Mouse (Mus musculus) testis, postnatal 10 days (tissue): ENCODE measurements around the gene Csdc2.

Experiments
- DNase-seq: peaks from one replicate; pipeline ENCODE4 v3.0.0; 2021; ENCODE audit warnings: low spot score

Csdc2 gene

DNA sequence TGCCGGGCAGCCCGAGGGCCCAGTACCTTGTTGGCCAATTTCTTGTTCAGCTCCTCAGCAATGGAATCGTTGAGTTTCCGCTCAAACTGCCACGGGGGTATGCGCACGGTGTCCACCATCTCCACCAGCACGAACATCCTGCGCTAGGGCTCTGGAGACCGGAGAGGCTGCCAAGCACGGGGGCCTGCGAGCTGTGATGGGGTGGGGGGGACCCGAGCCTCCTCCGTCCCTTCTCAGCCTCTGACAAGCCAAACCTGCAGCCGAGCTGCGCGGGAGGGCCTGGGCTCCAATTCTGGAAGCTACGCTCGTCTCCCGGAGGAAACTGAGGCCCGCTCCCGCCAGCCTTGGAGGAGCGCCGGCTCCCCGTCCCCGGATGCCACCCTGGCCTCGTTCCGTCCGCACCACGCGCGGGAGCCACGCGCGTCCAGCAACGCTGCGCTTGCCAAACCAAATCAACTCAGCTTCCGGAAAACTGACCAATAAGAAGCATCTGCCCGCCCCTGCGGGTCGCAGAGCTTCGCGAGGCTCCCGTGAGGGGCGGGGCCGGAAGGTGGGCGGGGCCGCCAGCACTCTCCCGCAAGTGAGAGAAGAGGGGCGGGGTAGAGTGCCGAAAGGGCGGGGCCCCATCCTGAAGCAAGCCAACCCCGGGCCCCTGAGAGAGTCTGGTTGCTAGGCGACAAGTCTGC is 10.7 kb upstream of the Csdc2 start, which contains the start of gene Polr3h:
Polr3h (minus strand) TSS at position 481 of the 686 bp plus-strand sequence.
- peak; percentile 99 for DNase-seq

DNA sequence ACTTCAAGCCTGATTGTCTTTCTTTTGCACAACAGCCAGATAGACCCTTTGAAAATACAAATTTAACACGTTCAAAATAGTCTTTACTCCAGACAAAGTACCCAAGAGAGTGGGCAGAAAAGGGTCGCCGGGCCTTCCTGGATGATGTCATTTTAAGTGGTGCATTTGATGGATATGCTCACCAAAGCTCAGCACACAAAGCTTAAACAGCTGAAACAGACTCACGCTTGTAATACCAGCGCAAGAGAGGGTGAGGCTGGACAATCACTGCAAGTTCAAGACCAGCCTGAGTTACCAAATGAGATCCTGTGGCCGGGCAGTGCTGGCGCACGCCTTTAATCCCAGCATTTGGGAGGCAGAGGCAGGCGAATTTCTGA is 10.1 kb upstream of the Csdc2 start:
- DNase-seq = no peak

DNA sequence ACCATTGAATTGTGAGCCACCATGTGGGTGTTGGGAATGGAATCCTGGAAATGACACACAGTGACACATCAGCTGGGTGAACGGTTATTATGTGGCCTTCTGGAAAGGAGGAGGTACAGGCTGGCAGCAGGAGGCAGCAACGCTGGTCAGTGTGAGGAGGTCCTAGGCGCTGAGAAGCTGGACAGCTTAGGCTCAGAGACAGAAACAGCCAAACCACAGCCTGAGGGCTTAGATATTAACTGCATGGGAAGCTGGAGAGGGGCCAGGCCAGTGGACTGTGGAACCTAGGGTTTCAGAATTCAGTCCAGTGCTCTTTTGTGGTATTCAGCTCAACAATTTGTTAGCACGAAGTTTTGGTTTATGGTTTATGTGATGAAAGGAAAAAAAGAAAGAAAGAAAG is 8.8 kb upstream of the Csdc2 start:
- peak; percentile 67 for DNase-seq

DNA sequence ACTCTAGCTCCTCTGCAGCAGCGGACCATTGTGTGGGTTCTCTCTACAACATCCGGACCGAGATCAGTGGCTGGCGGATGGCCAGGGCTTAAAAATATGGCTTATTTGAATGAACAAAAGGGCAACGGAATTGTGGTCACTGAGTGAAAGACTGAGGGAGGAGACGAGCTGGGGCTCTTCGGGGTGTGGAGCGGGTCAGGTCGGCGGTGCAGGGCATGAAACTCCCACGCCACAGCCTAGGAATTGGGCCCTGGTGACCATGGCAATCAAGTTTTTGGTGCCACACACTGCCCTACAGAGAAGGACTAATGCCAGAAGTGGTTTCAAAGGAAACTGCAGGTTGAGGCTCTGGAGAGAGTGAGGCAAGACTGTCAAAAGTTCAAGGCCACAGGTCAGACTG is 8.3 kb upstream of the Csdc2 start:
- peak; percentile 71 for DNase-seq

DNA sequence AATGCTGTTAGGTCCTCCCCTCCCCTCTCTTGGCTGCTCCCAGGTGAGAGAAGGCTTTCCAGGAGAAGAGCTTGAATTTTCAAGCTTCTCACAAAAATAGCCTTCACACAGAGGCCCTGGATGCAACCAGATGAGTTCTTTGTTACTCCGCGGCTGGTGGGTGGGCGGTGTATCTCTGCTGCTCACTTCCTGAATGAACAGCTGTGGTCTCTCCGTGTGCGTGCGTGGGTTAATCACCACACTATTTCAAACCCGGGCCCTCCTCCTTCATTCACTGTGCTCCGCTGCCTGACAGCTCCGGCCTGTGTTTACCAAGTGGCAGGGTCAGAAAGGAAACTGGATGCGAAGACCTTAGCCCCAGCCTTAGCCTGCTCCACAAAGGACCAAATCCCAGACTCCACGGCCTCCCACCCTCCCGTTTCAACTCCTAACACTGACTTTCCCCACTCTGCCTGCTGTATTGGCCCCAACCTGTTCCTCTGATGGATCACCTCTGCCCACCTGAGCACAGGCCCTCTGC is 3.5 kb upstream of the Csdc2 start:
- DNase-seq = no peak

DNA sequence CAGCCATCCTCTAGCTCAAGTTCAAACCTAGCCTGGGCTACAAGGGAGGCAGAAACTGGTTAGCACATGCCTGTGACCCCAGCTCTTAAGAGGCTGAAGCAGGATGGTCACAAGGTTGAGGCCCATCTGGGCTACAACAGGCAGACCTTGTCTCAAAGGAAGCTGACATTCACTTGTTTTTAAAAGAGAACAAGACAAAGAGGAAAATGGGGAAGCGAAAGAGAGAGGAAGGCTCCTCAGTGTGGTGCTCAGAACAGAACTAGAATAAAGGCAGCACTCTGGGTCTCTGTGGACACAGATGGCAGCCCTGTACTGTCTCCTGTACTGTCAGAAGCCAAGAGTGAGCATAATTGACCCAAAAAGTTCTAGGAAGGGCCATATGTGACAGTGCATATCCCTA is 2.6 kb upstream of the Csdc2 start:
- no peak for DNase-seq

DNA sequence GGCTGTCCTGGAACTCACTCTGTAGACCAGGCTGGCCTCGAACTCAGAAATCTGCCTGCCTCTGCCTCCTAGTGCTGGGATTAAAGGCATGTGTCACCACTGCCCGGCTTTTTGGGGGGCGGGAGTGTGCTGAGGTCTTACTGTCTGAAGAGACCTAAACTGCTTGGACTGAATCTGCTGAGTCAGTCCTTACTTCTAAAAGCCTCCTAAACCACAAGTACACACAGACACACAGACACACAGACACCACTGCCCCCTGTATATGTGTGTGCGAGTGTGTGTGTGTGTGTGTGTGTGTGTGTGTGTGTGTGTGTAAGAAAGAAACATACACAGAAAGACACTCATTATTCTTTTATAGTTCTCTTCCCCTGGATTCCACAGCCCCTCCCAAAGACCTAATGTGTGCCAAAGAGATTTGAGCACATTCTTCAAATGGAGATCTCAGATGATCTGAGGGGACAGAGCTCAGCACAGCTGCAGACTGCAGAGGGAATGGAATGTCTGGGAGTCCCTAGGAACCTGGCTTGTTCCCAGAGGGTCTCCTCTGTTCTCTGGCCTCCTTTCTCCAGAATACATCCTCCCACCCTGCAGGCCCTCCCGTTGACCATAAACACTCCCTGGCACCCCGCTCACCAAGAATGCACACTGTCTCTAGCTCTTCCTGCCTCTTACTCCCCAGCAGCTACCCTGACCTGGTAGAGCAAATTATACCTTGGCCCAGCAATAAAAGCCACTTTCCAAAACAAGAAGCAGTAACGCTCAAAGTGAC is 506 bp upstream of the Csdc2 start:
- DNase-seq = no peak

DNA sequence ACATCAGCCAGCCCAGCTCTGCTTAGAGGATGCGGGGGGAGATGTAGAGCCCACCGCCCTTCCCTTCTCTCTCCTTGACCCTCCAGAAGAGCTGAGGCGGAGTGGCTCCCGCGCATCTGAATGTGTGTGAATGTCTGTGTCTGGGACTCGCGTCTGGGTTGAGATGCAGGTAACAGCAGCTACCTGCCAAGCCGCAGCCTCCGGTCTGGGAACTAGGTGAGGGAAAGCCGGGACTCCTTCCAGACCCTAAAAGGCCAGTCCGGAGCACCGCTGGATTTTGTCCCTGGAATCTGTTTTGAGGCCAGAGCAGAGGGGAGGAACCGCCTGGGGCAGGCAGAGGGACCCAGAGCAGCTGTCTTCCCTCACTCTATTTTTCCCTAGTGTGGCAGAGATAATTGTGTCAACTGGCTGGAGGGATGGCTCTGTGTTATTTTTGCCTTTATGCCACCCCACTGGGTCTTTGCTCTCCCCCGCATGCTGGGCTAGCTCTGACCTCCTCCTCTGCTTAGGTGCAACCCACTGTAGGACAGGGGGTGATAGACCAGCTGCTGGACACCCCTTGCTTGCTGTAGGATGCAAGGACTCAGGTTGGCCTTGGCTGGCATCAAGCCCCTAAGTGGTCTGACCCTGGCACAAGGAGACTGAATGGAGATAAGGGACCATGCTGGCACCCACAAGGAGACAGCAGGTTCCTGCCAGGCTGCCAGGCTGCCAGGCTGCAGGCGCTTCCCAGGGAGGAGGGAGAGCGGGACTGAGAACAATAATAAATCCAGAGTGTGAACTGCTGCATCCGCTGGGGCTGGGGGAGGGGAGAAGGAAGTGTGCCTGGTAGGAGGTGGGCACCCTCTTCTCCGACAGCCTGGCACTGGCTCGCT is 776 bp downstream of the Csdc2 start:
- peak; percentile 81 for DNase-seq

DNA sequence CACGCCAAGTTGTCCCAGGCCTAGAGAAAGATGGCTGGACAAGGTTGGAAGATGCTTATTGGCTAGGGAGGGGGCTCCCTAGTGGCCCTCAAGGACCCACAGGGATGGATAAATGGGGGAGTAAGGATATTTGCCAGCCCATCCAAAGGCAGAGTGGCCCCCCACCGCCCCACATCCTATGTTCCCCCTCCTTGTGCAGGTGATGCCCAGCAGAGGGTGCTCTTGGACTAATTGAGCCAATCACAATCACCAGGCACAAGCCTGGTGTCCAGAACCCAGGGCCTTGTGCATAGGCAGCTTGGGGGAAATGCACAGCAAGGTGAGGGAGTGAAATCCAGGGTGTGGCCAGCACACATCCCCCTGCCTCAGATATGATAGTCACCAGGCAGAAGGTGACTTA is 1.7 kb downstream of the Csdc2 start:
- peak; percentile 72 for DNase-seq

DNA sequence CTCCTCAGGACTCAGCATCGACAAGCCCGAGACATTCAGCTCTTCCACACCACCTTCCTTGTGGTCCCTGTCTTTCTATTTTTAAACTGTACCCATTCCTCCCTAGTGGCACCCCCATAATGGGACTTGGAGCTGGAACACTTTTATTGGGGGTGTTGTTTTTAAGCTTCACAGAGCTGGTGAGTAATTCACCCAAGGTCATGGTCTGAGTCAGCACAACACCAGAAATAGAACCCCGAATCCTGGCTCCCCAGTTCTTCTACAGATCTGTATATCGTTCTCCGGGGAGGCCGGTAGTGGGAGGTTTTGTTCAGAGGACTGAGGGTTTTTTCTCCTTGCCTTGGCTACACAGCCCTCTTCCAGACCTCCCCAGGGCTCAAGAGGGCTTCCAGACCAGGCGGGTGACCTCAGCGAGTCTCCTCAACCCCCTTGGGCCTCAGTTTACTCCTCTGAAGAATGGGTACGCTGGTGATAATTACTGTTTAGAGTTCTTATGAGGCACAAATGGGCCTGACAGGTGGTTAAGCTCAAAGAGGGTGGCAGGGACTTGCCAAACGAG is 2.7 kb downstream of the Csdc2 start:
- no peak for DNase-seq

DNA sequence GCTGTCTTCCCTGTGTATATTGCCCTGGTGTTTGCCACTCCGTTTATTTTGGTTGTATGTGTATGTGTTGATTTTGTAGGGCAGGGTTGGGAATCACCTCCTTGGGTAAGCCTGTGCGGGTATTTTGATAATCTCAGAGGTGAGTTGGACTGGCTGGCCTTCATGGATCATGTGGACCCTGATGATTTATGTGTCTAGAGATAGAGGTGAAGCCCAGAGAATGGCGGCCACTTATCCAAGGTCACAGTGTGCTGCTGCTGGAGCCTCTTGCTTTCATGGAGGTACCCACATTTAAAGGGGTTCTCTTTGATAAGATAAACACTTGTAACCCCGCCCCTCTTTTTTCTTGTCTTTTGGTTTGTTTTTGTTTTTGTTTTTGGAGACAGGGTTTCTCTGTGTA is 3.2 kb downstream of the Csdc2 start:
- no peak for DNase-seq

DNA sequence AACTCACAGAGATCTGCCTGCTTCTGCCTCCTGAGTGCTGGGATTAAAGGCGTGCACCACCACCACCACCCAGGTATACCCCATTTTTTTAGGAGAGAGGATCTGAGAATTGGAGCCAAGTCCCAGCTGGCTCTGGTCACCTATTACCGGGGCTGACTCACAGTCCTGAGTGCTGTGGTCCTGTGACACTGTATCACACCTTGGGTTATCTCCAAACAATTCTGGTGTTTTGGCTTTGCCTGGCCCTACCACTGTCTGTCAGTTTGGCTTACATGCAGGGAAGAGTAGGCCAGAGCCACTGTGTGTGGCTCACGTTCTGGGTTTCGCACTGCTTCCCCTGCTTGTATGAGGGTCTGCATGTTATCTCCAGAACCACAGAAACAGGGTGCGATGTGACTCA is 3.7 kb downstream of the Csdc2 start:
- DNase-seq = no peak

DNA sequence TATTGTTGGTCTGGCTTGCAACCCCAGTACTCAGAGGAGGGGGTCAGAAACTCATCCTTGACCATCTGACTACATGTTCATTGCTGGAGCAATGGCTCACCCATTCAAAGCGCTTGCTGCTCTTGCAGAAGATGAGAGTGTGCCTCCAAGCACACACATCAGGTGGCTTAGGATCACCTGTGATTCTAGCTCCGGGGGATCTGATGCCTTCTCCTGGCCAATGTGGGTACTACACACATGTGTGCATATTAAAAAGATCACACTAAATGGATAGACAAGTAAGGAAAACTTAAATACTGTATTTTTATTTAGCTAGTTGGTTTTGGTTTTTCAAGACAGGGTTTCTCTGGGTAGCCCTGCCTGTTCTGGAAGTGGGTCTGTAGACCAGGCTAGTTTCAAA is 4.5 kb downstream of the Csdc2 start:
- no peak for DNase-seq

DNA sequence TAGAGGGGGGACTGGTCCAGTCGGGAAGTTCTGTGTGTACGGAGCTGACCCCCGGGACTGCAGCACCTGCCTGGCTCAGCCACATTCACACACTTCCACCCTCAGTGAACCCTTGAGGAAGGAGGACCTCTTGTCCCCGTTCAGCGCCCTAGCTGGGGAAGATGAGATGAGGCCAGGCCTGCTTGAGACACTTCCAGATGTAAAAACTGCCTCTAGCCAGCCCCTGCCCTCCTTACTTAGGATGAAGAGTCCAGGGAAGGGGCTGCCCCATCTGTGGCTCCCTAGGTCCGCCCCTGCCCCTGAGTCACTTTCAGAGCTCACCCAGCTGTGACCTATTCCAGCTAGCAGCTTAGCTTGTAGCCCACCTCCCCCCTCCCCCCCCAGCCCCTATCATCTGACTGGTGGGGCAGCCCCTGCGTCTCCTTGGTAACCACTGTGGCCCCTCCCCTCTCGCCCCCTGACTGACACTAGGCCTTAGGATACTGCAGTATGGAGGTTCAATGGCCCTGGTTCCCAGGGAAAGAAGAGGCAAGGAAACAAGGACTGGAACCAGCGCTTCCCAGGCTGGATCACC is 6.7 kb downstream of the Csdc2 start:
- no peak for DNase-seq

DNA sequence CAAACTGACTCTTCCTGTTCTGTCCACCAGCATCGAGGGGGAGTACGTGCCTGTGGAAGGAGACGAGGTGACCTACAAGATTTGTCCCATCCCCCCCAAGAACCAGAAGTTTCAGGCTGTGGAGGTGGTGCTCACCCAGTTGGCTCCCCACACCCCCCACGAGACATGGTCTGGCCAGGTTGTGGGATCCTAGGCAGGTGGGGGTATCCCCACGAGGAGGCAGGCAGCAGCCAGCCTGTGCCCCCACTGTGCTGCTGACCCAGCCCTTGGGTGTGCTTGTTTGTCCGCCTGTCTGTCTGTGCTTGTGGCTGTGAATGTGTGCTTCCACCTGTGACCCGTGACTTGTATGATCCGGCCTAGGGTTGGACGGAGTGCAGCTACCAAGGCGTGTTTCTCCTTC is 12.5 kb downstream of the Csdc2 start:
- DNase-seq = no peak

DNA sequence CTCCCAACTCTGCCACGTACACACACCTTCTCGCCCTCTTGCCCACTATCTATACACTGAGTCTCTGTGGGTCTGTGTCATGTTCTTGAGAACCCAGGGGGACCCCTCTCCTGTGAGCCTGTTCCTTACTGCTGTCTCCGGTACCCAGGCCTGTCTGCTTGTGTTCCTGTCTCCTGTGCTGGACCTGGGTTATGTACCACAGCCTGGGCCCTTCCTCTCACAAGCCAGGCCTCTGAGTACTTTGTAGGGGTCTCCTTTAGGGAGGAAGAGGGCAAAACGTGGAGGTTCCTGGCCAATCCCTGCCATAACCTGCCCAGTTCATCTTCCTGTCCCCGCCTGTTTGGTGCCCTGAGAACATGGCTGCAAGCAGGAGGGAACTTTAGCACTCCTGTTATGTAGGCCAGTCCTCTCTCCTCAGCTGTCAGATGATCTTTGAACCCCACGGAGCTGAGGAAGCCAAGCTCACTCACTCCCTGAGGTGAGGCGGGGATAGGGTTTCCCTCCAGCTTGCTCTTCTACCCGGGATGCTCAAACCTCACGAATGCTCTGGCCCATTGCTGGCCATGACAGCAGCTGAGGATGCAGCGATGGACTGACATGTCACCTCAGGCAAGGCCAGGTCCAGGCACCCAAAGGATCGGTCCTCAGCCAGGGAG is 13.0 kb downstream of the Csdc2 start:
- DNase-seq = no peak

DNA sequence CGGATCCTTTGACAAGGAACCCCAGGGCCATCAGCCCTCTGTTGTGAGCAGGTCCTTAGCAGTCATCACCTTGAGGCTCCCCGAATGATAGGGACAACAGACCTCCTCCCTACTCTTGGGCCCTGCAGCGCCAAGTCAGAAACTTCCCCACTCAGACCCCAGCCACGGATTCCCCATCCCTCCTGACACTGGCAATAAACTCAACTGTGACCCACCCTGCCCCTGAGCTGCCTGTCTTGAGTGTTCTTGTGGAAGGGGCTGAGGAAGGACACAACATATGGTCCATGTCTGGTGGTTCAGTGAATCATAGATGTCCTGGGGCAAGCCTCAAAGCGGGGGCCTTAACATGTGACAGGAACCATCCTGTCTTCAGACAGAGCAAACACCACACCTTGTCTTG is 14.2 kb downstream of the Csdc2 start:
- DNase-seq = no peak

DNA sequence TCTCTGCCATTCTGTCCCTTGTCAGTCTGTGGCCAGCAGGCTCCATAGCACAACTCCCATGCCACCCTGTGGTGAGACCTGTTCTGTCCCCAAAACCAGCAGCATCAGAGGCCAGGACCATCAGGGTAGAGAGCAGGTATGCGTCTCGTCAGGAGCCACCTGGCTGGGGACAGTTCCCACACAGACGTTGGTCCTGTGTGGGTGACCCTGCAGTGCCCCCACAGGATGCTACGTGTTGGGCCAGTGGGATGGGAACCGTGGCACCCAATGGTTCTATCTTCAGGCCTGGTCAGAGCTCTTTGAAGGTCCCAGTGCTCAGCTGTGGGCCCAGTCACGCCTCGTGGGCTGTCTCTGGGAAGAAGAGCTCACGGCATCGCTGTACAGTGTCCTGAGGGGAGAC is 14.6 kb downstream of the Csdc2 start:
- no peak for DNase-seq

DNA sequence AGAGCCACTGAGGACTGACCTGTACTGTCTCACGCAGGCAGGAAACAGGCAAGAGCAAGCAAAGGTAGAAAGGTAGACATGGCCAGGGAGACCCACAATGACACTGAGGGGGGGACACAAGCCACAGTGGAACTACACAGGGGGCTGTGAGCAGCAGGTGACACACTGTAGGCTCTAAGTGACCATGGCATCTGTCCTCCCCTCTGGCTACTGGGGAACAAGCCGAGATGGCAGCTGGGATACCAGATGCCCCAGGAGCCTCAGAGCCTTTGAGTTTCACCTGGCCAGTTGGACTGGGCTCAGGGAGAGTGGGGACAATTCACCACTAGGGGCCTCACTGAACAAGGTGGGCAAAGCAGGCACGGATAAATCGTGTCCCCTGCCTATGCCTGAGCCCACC is 15.8 kb downstream of the Csdc2 start:
- DNase-seq = no peak

DNA sequence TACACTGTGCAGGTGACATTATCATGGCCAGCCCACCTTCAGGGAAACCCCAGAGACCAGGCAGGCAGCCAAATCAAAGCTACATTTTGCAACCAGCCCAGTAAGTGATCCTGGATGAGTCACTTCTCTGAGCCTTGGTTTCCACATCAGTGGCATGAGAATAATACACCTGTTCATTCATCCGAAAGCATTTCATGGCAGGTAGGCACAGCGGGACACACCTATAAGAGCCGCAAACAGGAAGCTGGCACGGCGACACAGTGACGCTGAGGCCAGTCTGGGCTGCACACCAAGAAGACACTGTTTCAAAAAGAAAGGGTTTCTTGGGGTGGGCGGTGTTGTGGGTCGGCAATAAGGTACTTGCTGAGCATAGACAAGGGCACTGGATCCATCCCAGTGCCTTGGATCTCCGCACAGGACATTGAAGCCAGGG is 17.6 kb downstream of the Csdc2 start:
- DNase-seq = no peak

DNA sequence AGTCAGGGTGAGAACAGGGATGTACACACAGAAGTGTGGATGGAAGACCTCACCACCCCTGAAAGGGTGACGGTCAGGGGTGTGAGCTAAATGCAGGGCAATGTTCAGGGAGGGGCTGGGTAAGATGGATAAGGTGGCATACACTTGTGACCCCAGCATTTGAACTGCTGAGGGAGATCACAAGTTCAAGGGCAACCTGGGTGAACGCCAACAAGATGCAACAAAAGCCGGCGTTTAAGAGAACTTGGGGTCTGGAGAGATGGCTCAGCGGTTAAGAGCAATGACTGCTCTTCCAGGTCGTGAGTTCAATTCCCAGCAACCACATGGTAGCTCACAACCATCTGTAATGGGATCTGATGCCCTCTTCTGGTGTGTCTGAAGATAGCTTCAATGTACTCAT is 18.2 kb downstream of the Csdc2 start:
- no peak for DNase-seq
